Mouse (Mus musculus) hindbrain, embryonic 16.5 days (tissue): ENCODE results near the gene Gm5565. TPM values are rescaled to one million over a fixed set of nuclear protein-coding genes. Genes with fewer than 3 reads are reported as not detected.
"Not testable (repeated sequence)": the region's sequence is repeated elsewhere in the genome, so short reads cannot be mapped to it uniquely, and the experiment has no call there.

Experiments
- ATAC-seq: fragments of 200-750 bp; cut with Nextera tagmentation; 2 replicates; pipeline ENCODE4 v1.8.0; 2017; ENCODE audit warnings: moderate TSS enrichment, moderate library complexity
- H3K27ac ChIP-seq: fragments of 300-500 bp; sonication (generic); 2 replicates; pipeline ENCODE4 v1.5.1; 2014; ENCODE audit warnings: low read depth, mild to moderate bottlenecking, control low read depth, low read length, moderate library complexity
- H3K27me3 ChIP-seq: fragments of 300-500 bp; sonication (generic); replicated peaks from 2 replicates; pipeline ENCODE4 v1.6.1; 2014; ENCODE audit warnings: low read length; ENCODE audit not compliant: control insufficient read depth, insufficient read depth
- H3K36me3 ChIP-seq: fragments of 300-500 bp; sonication (generic); 2 replicates; pipeline ENCODE4 v1.6.1; 2014; ENCODE audit warnings: mild to moderate bottlenecking, low read length, moderate library complexity, mixed read lengths; ENCODE audit not compliant: control insufficient read depth, insufficient read depth
- H3K4me1 ChIP-seq: fragments of 300-500 bp; sonication (generic); 2 replicates; pipeline ENCODE4 v1.6.1; 2014; ENCODE audit warnings: low read depth, low read length; ENCODE audit not compliant: control insufficient read depth, insufficient read depth
- H3K4me2 ChIP-seq: fragments of 300-500 bp; sonication (generic); 2 replicates; pipeline ENCODE4 v1.6.1; 2014; ENCODE audit warnings: mild to moderate bottlenecking, low read length, control low read depth, moderate library complexity
- H3K4me3 ChIP-seq: fragments of 300-500 bp; sonication (generic); 2 replicates; pipeline ENCODE4 v1.5.1; 2014; ENCODE audit warnings: mild to moderate bottlenecking, low read length, control low read depth, moderate library complexity
- H3K9ac ChIP-seq: fragments of 300-500 bp; sonication (generic); 2 replicates; pipeline ENCODE4 v1.6.1; 2014; ENCODE audit warnings: low read depth, mild to moderate bottlenecking, control low read depth, low read length, moderate library complexity
- H3K9me3 ChIP-seq: fragments of 300-500 bp; sonication (generic); 2 replicates; pipeline ENCODE4 v1.6.1; 2014; ENCODE audit warnings: mild to moderate bottlenecking, low read length, moderate library complexity; ENCODE audit not compliant: control insufficient read depth
- WGBS: fragments of 180-500 bp; shearing (Covaris S2); extraction: QIAGEN DNeasy Blood & Tissue Kit; methylation state at CpG from one replicate; pipeline ENCODE4 v1.1.7; 2014; 5-methylcytosine and 5-hydroxymethylcytosine counted together
- polyA plus RNA-seq: library from polyadenylated mRNA; unstranded; fragments of >200 nt; fragmentation: Nextera tagmentation; extraction: Ambion mirVana; gene quantifications from 2 replicates; pipeline ENCODE4 v1.2.1, GENCODE M21; 2015

The Gm5565 gene
- not detected in 2 replicates for polyA plus RNA-seq

- H3K4me1 ChIP-seq, H3K27ac ChIP-seq, H3K27me3 ChIP-seq, H3K4me2 ChIP-seq, H3K9ac ChIP-seq, H3K9me3 ChIP-seq, H3K36me3 ChIP-seq, H3K4me3 ChIP-seq, ATAC-seq: not testable (repeated sequence)
- 95% methylated on average over 3 of the region's 3 CpGs for WGBS
These were observed at the start of gene Gm5565 for GRCm38 (mm10) chr5:146160439-146160838. Gene Gm5565, minus strand, starts transcription at chr5:146160539.

GRCm38 (mm10) chr5:146205537-146205936 lies 45.2 kb upstream of the Gm5565 start:
- ATAC-seq: no peak
- Histone ChIP-seq H3K9me3 (0 out of 2 replicates have a peak, but pooled peaks cover 3% of the 10 kb centered on the region), H3K36me3 (peaks cover 73% of the 10 kb centered on the region), H3K27ac (no peak overlapping the region), H3K4me3 (no peak overlapping the region), H3K4me1 (no peaks in the 10 kb centered on the region), H3K9ac (no peak overlapping the region), H3K4me2 (no peak overlapping the region), H3K27me3 (no peaks in the 10 kb centered on the region)
- WGBS: 92% methylated on average over 5 of the region's 5 CpGs

- Histone ChIP-seq H3K4me2 (no peak overlapping the region), H3K36me3 (peaks cover 63% of the 10 kb centered on the region), H3K9me3 (0 out of 2 replicates have a peak, but pooled peaks cover 3% of the 10 kb centered on the region), H3K9ac (no peak overlapping the region), H3K27me3 (no peaks in the 10 kb centered on the region), H3K27ac (no peak overlapping the region), H3K4me1 (no peaks in the 10 kb centered on the region), H3K4me3 (no peak overlapping the region)
- 98% methylated on average over 2 of the region's 2 CpGs for WGBS
- no peak for ATAC-seq
These were observed 43.6 kb upstream of the Gm5565 start for GRCm38 (mm10) chr5:146203921-146204320.

GRCm38 (mm10) chr5:146200580-146200979 lies 40.2 kb upstream of the Gm5565 start:
- Histone ChIP-seq H3K36me3 (peaks cover 40% of the 10 kb centered on the region), H3K9me3 (0 out of 2 replicates have a peak, but pooled peaks cover 3% of the 10 kb centered on the region)
- WGBS: over 99% methylated on average over 6 of the region's 6 CpGs

GRCm38 (mm10) chr5:146199540-146199939 lies 39.2 kb upstream of the Gm5565 start:
- no peaks in the 10 kb centered on the region for H3K4me1 ChIP-seq
- H3K4me3 ChIP-seq: no peak overlapping the region
- no peak overlapping the region for H3K27ac ChIP-seq
- no peak for ATAC-seq
- no peak overlapping the region for H3K9ac ChIP-seq
- no peaks in the 10 kb centered on the region for H3K27me3 ChIP-seq
- H3K4me2 ChIP-seq: no peak overlapping the region
- 89% methylated on average over 2 of the region's 2 CpGs for WGBS
- H3K9me3 ChIP-seq: 0 out of 2 replicates have a peak, but pooled peaks cover 3% of the 10 kb centered on the region
- H3K36me3 ChIP-seq: peaks cover 30% of the 10 kb centered on the region

More at GRCm38 (mm10) chr5:146200580-146200979, 40.2 kb upstream of the Gm5565 start:
- Histone ChIP-seq H3K4me3 (no peak overlapping the region), H3K27me3 (no peaks in the 10 kb centered on the region), H3K9ac (no peak overlapping the region), H3K27ac (no peak overlapping the region), H3K4me1 (no peaks in the 10 kb centered on the region), H3K4me2 (no peak overlapping the region)
- no peak for ATAC-seq

- Histone ChIP-seq H3K27ac (no peak overlapping the region), H3K9me3 (0 out of 2 replicates have a peak, but pooled peaks cover 3% of the 10 kb centered on the region), H3K4me2 (no peak overlapping the region), H3K27me3 (no peaks in the 10 kb centered on the region), H3K9ac (no peak overlapping the region), H3K36me3 (peaks cover 25% of the 10 kb centered on the region), H3K4me1 (no peaks in the 10 kb centered on the region), H3K4me3 (no peak overlapping the region)
- no peak for ATAC-seq
These were observed 38.7 kb upstream of the Gm5565 start for GRCm38 (mm10) chr5:146199073-146199472.

- Histone ChIP-seq H3K4me3 (no peak overlapping the region), H3K27ac (no peak overlapping the region), H3K4me1 (no peaks in the 10 kb centered on the region), H3K9ac (no peak overlapping the region), H3K27me3 (no peaks in the 10 kb centered on the region), H3K9me3 (no peaks in the 10 kb centered on the region), H3K4me2 (no peak overlapping the region), H3K36me3 (peaks cover 6% of the 10 kb centered on the region; the same call in 1 of the 2 replicates)
- WGBS: 84% methylated on average over 8 of the region's 8 CpGs
- ATAC-seq: no peak
These were observed 33.0 kb upstream of the Gm5565 start for GRCm38 (mm10) chr5:146193360-146193759.

GRCm38 (mm10) chr5:146190501-146191269 lies 30.3 kb upstream of the Gm5565 start:
- no peaks in the 10 kb centered on the region for H3K27me3 ChIP-seq
- no peak for ATAC-seq
- no peak overlapping the region for H3K27ac ChIP-seq
- no peaks in the 10 kb centered on the region for H3K9me3 ChIP-seq
- 68% methylated on average over 3 of the region's 3 CpGs for WGBS
- no peak overlapping the region for H3K4me2 ChIP-seq
- H3K9ac ChIP-seq: no peak overlapping the region
- no peak overlapping the region for H3K4me3 ChIP-seq
- H3K4me1 ChIP-seq: no peaks in the 10 kb centered on the region
- H3K36me3 ChIP-seq: no peaks in the 10 kb centered on the region

- ATAC-seq: no peak
- H3K9me3 ChIP-seq: no peaks in the 10 kb centered on the region
- H3K4me2 ChIP-seq: no peak overlapping the region
- 67% methylated on average over 4 of the region's 4 CpGs for WGBS
- H3K27ac ChIP-seq: no peak overlapping the region
- no peaks in the 10 kb centered on the region for H3K4me1 ChIP-seq
- H3K4me3 ChIP-seq: no peak overlapping the region
- no peaks in the 10 kb centered on the region for H3K27me3 ChIP-seq
- no peaks in the 10 kb centered on the region for H3K36me3 ChIP-seq
- H3K9ac ChIP-seq: no peak overlapping the region
These were observed 29.8 kb upstream of the Gm5565 start for GRCm38 (mm10) chr5:146190093-146190492.
